Mouse (Mus musculus) hindbrain, embryonic 15.5 days (tissue): Measurements from ENCODE around the gene Rbbp6. TPM values are rescaled to one million over a fixed set of nuclear protein-coding genes. Genes with fewer than 3 reads are reported as not detected.

Source experiments
- ATAC-seq: fragments of 200-750 bp; cut with Nextera tagmentation; 2 replicates; pipeline ENCODE4 v1.8.0; 2017; ENCODE audit warnings: low read depth, moderate number of reproducible peaks, moderate TSS enrichment; ENCODE audit not compliant: low FRiP score
- H3K27ac ChIP-seq: fragments of 300-500 bp; sonication (generic); replicated peaks from 2 replicates; pipeline ENCODE4 v1.5.1; 2015; ENCODE audit warnings: mild to moderate bottlenecking, inconsistent platforms
- H3K27me3 ChIP-seq: fragments of 300-500 bp; sonication (generic); 2 replicates; pipeline ENCODE4 v1.6.1; 2015; ENCODE audit warnings: control low read depth, inconsistent platforms
- H3K36me3 ChIP-seq: fragments of 300-500 bp; sonication (generic); 2 replicates; pipeline ENCODE4 v1.6.1; 2015; ENCODE audit warnings: control low read depth, inconsistent platforms
- H3K4me1 ChIP-seq: fragments of 300-500 bp; sonication (generic); replicated peaks from 2 replicates; pipeline ENCODE4 v1.6.1; 2015; ENCODE audit warnings: control low read depth, inconsistent platforms
- H3K4me2 ChIP-seq: fragments of 300-500 bp; sonication (generic); 2 replicates; pipeline ENCODE4 v1.6.1; 2015; ENCODE audit warnings: moderate library complexity, mild to moderate bottlenecking, inconsistent platforms
- H3K4me3 ChIP-seq: fragments of 300-500 bp; sonication (generic); 2 replicates; pipeline ENCODE4 v1.5.1; 2015; ENCODE audit warnings: mild to moderate bottlenecking, inconsistent platforms
- H3K9ac ChIP-seq: fragments of 300-500 bp; sonication (generic); 2 replicates; pipeline ENCODE4 v1.6.1; 2015; ENCODE audit warnings: inconsistent platforms
- H3K9me3 ChIP-seq: fragments of 300-500 bp; sonication (generic); 2 replicates; pipeline ENCODE4 v1.6.1; 2016; ENCODE audit warnings: control low read depth, inconsistent platforms
- WGBS: fragments of 180-500 bp; shearing (Covaris S2); methylation state at CpG from one replicate; pipeline ENCODE4 v1.1.7; 2015; 5-methylcytosine and 5-hydroxymethylcytosine counted together
- polyA plus RNA-seq: library from polyadenylated mRNA; unstranded; fragments of >200 nt; fragmentation: Nextera tagmentation; extraction: Ambion mirVana; gene quantifications from 2 replicates; pipeline ENCODE4 v1.2.1, GENCODE M21; 2015

Gene Rbbp6
- polyA plus RNA-seq, 1 experiment from 2014 or later = 26.3 TPM

- Histone ChIP-seq H3K36me3 (no peaks in the 10 kb centered on the region), H3K9ac (no peak overlapping the region), H3K4me1 (peaks cover 4% of the 10 kb centered on the region), H3K9me3 (no peaks in the 10 kb centered on the region), H3K4me2 (no peak overlapping the region), H3K4me3 (no peak overlapping the region), H3K27ac (no peak overlapping the region), H3K27me3 (no peaks in the 10 kb centered on the region)
- 68% methylated on average over 9 of the region's 9 CpGs for WGBS
- ATAC-seq = no peak
Observed at GRCm38 (mm10) chr7:123025123-123025522, 59.6 kb downstream of the Rbbp6 start.

- H3K4me2 ChIP-seq = peak overlapping the region; percentile 97
- peak; percentile 43 for ATAC-seq
- H3K4me1 ChIP-seq = peaks cover 28% of the 10 kb centered on the region
- peak overlapping the region; percentile 50 for H3K4me3 ChIP-seq
- peak overlapping the region; percentile 95 for H3K27ac ChIP-seq
- no peaks in the 10 kb centered on the region for H3K36me3 ChIP-seq
- peak overlapping the region; percentile 73 for H3K9ac ChIP-seq
- whole genome bisulfite sequencing = 11% methylated on average over 13 of the region's 13 CpGs
- H3K27me3 ChIP-seq = no peaks in the 10 kb centered on the region
- no peaks in the 10 kb centered on the region for H3K9me3 ChIP-seq
Observed at GRCm38 (mm10) chr7:123030295-123030694, 64.8 kb downstream of the Rbbp6 start.

GRCm38 (mm10) chr7:123030709-123031181 is 65.3 kb downstream of the Rbbp6 start:
- Histone ChIP-seq H3K9me3 (no peaks in the 10 kb centered on the region), H3K36me3 (no peaks in the 10 kb centered on the region), H3K27ac (peak overlapping the region; percentile 95), H3K9ac (peak overlapping the region; percentile 73), H3K27me3 (no peaks in the 10 kb centered on the region), H3K4me1 (peaks cover 28% of the 10 kb centered on the region), H3K4me2 (peak overlapping the region; percentile 97), H3K4me3 (peak overlapping the region; percentile 50)
- under 1% methylated on average over 20 of the region's 21 CpGs for WGBS
- ATAC-seq = peak; percentile 81

- Histone ChIP-seq H3K9ac (peak overlapping the region; percentile 73), H3K4me1 (peaks cover 28% of the 10 kb centered on the region), H3K27ac (peak overlapping the region; percentile 95), H3K4me2 (peak overlapping the region; percentile 97), H3K4me3 (peak overlapping the region; percentile 50), H3K36me3 (no peaks in the 10 kb centered on the region), H3K27me3 (no peaks in the 10 kb centered on the region), H3K9me3 (no peaks in the 10 kb centered on the region)
- ATAC-seq = peak; percentile 83
- WGBS = 2% methylated on average over 12 of the region's 12 CpGs
Observed at GRCm38 (mm10) chr7:123031211-123031743, 65.8 kb downstream of the Rbbp6 start.

- Histone ChIP-seq H3K4me2 (no peak overlapping the region), H3K36me3 (no peaks in the 10 kb centered on the region), H3K4me3 (no peak overlapping the region), H3K4me1 (peaks cover 22% of the 10 kb centered on the region), H3K27ac (no peak overlapping the region), H3K9me3 (no peaks in the 10 kb centered on the region), H3K27me3 (no peaks in the 10 kb centered on the region), H3K9ac (no peak overlapping the region)
- ATAC-seq = no peak
- 91% methylated on average over 8 of the region's 8 CpGs for WGBS
Observed at GRCm38 (mm10) chr7:123035314-123035713, 69.8 kb downstream of the Rbbp6 start.

- Histone ChIP-seq H3K36me3 (no peaks in the 10 kb centered on the region), H3K4me3 (no peak overlapping the region), H3K4me2 (no peak overlapping the region), H3K27me3 (no peaks in the 10 kb centered on the region), H3K27ac (no peak overlapping the region), H3K9me3 (no peaks in the 10 kb centered on the region), H3K9ac (no peak overlapping the region), H3K4me1 (0 out of 2 replicates have a peak, but pooled peaks cover 4% of the 10 kb centered on the region)
- ATAC-seq = no peak
Observed at GRCm38 (mm10) chr7:123039302-123039701, 73.8 kb downstream of the Rbbp6 start.

GRCm38 (mm10) chr7:123045146-123045545 is 79.7 kb downstream of the Rbbp6 start:
- no peak overlapping the region for H3K4me3 ChIP-seq
- no peak overlapping the region for H3K9ac ChIP-seq
- H3K4me1 ChIP-seq = 0 out of 2 replicates have a peak, but pooled peaks cover 4% of the 10 kb centered on the region
- no peak overlapping the region for H3K4me2 ChIP-seq
- H3K27me3 ChIP-seq = no peaks in the 10 kb centered on the region
- no peaks in the 10 kb centered on the region for H3K36me3 ChIP-seq
- 93% methylated on average over 3 of the region's 3 CpGs for WGBS
- no peaks in the 10 kb centered on the region for H3K9me3 ChIP-seq
- H3K27ac ChIP-seq = no peak overlapping the region
- no peak for ATAC-seq

- Histone ChIP-seq H3K4me1 (0 out of 2 replicates have a peak, but pooled peaks cover 4% of the 10 kb centered on the region), H3K9ac (no peak overlapping the region), H3K27me3 (no peaks in the 10 kb centered on the region), H3K27ac (no peak overlapping the region), H3K4me2 (no peak overlapping the region), H3K4me3 (no peak overlapping the region), H3K9me3 (no peaks in the 10 kb centered on the region), H3K36me3 (no peaks in the 10 kb centered on the region)
- ATAC-seq = no peak
- WGBS = 77% methylated on average over 13 of the region's 13 CpGs
Observed at GRCm38 (mm10) chr7:123046473-123047091, 81.1 kb downstream of the Rbbp6 start.

Other genes starting within 250 kb of the Rbbp6 start
- 47.4 and 49.2 TPM in 2 replicates for gene Tnrc6a, start 158.2 kb downstream of the Rbbp6 start, polyA plus RNA-seq
- gene Slc5a11, start 249.1 kb downstream of the Rbbp6 start, polyA plus RNA-seq = 0.38 and 0.72 TPM in 2 replicates